Mouse (Mus musculus): ENCODE measurements around the gene 2310011J03Rik.
"Not testable (repeated sequence)": the region's sequence is repeated elsewhere in the genome, so short reads cannot be mapped to it uniquely, and the experiment has no call there.

2310011J03Rik gene

DNA sequence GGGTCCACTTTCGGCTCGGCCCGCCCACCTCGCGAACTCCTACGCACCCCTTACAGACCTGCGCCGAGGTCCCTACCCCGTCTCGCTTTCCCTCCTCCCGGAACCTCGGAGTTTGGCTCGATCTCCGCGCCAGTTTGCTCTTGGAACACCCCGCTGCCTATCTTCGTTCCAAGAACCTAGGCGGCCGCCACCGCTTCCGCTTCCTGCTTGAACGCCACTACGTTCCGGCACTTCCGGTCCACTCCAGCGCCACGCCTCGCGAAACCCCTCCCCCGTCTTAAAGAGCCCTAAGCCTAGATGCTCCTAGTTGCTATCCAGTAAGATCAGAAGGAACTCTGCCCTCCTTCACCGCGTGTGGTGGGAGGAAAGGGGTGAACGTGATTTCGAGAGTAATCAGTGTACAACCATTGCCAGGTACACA lies at the start of gene 2310011J03Rik:
Gene 2310011J03Rik, minus strand, starts transcription at position 198 of the 421 bp plus-strand sequence.
- peak; percentile 88 to 90 for DNase-seq

DNA sequence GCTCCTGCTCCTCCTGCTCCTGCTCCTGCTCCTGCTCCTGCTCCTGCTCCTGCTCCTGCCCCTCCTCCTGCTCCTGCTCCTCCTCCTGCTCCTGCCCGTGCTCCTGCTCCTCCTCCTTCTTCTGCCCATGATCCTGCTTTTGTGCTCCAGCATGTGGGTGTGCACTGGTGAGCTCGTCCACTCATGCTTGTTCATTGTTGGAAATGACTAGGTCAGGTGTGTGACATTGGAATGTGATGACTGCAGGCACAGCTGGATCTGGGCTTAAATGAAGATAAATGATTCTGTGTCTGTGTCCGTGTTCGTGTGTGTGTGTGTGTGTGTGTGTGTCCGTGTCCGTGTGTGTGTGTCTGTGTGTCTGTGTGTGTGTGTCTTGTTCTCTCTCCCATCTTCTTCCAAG lies 48.1 kb upstream of the 2310011J03Rik start:
- no peak for DNase-seq

GRCm38 (mm10) chr10:80367954-80368353 lies 47.6 kb upstream of the 2310011J03Rik start:
- no peak for DNase-seq

- DNase-seq: no peak
Measured at GRCm38 (mm10) chr10:80365736-80366135, 45.4 kb upstream of the 2310011J03Rik start.

DNA sequence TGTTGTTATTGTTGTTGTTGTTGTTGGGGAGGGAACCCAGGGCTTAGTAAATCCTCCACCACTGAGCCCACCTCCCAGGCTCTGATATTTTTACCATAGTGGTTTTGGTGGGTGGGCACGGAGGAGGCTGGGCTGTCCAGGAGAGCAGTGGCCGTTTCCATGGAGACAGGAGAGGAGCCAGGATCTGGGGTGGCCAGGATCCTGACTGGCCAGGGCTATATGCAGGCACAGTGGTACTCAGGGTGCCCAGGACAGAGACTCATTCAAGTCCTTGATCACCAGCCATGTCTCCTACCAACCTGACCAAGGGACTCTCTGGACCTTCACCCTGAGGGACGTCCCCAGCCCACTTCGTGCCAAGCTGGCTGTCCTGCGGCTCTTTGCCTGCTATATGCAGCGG lies 43.4 kb upstream of the 2310011J03Rik start:
- DNase-seq: no peak

DNA sequence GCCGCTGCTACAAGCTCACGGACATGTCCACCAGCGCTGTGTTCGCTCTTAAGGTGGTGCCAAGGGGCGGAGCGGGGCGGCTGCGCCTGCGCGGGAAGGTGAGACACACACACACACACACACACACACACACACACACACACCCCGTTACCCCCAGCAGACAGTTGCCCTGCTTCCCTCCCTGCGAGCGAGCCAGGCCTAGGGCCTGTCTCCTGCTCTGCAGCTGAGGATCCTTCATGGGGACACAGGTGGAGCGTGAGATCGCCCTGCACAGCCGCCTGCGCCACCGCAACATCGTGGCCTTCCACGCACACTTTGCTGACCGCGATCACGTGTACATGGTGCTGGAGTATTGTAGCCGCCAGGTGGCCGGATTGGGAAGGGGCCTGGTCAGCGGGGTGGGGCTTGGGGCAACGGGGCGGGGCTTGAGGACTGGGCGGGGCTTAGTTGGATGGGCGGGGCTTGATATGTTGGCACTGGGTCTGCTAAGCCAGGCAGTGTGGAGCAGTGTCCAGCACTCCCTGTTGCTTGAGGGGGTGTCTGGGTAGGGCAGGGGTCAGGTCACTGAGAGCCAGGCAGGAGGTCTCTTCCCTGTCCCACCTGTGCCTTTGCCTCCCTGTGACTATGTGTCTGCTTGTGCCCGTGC lies 37.8 kb upstream of the 2310011J03Rik start:
- no peak for DNase-seq

DNA sequence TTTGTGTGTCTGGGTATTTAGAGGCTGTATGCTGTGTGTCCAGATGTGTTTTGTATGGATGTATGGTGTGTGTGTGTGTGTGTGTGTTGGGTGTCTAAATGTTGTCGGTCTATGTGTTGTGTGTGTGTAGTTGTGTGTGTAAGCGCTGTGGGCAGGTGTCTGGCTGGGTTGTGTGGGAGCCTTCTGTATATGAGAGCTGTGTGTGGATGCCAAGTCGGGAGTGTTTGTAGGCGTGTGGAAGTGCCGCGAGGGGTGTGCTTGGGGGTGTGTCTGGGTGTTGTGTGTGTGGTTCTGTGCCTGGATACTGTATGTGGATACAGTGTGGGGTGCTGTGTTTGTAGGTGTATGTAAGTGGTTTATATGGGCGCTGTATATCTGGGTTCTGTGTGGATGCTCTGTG lies 37.0 kb upstream of the 2310011J03Rik start:
- no peak for DNase-seq

- DNase-seq: no peak
Measured at GRCm38 (mm10) chr10:80356737-80357136, 36.4 kb upstream of the 2310011J03Rik start.

GRCm38 (mm10) chr10:80356001-80356682 lies 35.8 kb upstream of the 2310011J03Rik start, which contains the start of gene Plk5:
Plk5 (plus strand) TSS chr10:80356459.
- DNase-seq: no peak

DNA sequence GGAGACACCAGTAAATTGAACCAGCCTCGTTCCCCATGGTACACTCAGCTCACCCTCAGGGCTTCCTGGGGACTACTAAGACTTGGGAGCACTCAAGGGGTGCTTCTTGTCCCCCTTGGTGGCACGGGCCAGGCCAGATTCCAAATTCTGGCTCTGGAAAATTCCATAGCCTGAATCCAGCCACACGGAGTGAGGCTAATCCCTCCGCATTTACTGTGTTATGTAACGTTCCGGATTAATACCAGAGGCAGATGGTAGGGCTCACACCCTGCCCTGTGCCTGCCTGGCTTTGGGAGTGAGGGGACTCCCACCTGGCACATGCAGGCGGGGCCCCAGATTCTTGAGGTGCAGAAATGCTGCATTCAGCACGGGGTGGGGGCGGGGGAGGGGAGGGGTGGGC lies 35.1 kb upstream of the 2310011J03Rik start:
- DNase-seq: no peak

DNA sequence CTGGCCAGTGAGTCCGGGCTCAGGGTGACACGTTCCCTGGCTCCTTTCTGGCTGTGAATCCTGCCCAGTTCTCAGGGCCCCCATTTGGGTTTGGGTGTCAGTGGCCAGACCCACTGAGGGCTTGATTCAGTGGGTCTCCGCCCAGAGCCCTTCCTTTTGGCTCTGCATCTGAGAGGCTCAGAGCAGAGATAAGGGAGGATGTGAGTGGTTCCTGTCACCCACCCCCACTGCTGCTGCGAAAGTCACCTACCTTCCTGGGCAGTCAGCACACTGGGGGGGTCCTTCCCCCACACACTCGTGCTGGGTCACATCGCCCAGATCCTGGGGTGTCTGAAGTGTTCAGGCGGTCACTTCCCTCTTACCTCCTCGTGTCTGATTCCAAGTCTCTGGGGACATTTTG lies 32.4 kb upstream of the 2310011J03Rik start:
- DNase-seq: no peak

GRCm38 (mm10) chr10:80351896-80352295 lies 31.6 kb upstream of the 2310011J03Rik start:
- DNase-seq: no peak

DNA sequence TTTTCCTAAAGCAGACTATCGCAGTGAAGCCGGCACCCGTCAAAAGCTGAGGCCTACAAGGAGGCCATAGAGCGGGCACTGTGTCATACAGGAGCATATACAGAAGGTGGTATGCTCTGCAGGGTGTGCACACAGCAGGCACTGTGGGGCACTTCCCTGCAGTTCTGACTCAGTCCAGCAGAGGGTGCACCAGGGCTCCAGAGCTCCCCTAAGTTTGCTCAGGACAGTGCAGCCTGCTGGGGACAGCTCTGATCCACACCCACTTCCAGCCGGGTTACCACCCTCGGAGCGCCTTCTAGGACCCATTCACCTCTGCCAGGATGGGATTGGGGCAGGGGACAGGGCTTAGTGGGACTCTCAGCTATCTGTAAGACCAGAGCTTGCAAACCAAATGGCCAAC lies 30.0 kb upstream of the 2310011J03Rik start:
- peak; percentile 78 to 83 for DNase-seq

- no peak for DNase-seq
Measured at GRCm38 (mm10) chr10:80348981-80349380, 28.6 kb upstream of the 2310011J03Rik start.

DNA sequence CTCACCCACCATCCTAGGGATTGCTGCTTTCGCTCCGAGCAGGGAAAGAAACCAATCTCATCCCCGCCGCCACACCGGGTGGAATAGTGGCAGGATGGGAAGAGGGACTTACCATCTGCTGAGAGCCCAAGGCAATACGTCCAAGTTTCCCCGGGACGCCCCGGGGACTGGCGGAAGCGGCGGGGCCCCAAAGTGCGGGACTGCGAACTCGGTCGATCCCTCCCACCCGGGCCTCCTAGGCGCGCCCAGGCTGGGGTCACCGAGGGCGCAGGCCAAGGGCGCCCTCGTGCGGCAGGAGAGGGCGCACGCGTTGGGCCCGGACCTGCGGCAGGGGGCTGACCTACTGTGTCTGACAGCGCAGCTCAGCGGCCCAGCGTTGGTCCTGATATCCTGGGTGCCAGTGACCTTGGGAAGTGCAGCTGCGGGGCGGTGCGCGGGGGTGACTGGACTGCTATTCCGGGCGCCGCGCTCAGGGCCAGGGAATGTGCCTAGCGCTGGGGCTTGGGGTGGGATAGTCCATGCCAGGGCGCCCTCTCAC lies 28.0 kb upstream of the 2310011J03Rik start, which contains the start of gene Adamtsl5:
Gene Adamtsl5, minus strand, starts transcription at position 169 of the 538 bp plus-strand sequence.
- peak; percentile 67 to 73 for DNase-seq

DNA sequence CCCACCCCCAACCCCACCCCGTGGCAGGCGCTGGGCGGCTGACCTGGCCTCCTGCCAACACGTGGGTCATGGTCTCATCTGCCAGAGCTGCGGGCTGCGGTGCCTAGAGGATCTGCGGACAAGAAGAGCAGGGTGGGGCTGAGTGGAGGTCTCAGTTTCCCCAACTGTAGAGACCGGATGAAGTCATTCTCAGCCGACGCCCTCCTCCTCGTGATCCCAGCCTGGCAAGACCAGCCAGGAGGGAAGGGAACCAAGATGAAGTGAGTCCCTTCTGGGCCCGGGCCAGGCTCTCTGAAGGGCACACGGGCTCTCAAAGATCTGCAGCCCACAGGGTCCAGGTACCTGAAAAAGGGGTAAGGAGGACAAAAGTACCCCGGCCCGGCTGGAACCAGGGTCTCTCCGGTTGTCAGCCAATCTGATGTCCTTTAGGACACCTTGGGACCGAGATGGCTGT lies 27.2 kb upstream of the 2310011J03Rik start:
- no peak for DNase-seq

DNA sequence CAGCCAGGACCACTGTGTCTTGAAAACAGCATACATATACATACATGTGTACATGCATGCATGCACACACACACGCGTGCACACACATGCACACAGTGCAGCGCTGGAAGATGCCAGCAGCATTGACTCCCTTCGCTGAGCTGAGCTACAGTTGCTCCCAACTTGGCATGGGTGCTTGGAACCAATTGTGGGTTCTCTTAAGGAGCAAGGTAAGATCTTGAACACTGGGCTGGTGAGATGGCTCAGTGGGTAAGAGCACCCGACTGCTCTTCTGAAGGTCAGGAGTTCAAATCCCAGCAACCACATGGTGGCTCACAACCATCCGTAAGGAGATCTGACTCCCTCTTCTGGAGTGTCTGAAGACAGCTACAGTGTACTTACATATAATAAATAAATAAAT lies 25.6 kb upstream of the 2310011J03Rik start:
- not testable (repeated sequence) for DNase-seq

GRCm38 (mm10) chr10:80345122-80345521 lies 24.8 kb upstream of the 2310011J03Rik start:
- DNase-seq: peak; percentile 33 to 49

GRCm38 (mm10) chr10:80344131-80344661 lies 23.9 kb upstream of the 2310011J03Rik start:
- no peak for DNase-seq

GRCm38 (mm10) chr10:80343425-80343895 lies 23.1 kb upstream of the 2310011J03Rik start:
- DNase-seq: no peak

- DNase-seq: peak in 1 of 2 experiments; percentile 31
Measured at GRCm38 (mm10) chr10:80342749-80343424, 22.6 kb upstream of the 2310011J03Rik start.

- no peak for DNase-seq
Measured at GRCm38 (mm10) chr10:80342305-80342748, 22.0 kb upstream of the 2310011J03Rik start.

Data from thymus, postnatal 36 days (tissue).